Mouse (Mus musculus) intestine, postnatal 0 days (tissue): ENCODE results near the gene Cbx7. TPM values are rescaled to one million over a fixed set of nuclear protein-coding genes. Genes with fewer than 3 reads are reported as not detected.

Source experiments
- ATAC-seq: fragments of 200-750 bp; cut with Nextera tagmentation; 2 replicates; pipeline ENCODE4 v1.8.0; 2017; ENCODE audit warnings: mild to moderate bottlenecking, moderate TSS enrichment, moderate library complexity
- H3K27ac ChIP-seq: fragments of 300-500 bp; sonication (generic); 2 replicates; pipeline ENCODE4 v1.5.1; 2014; ENCODE audit warnings: mild to moderate bottlenecking, low read depth, low read length, moderate library complexity
- H3K27me3 ChIP-seq: fragments of 300-500 bp; sonication (generic); replicated peaks from 2 replicates; pipeline ENCODE4 v1.6.1; 2014; ENCODE audit warnings: low read length, mixed read lengths; ENCODE audit not compliant: control insufficient read depth, insufficient read depth
- H3K36me3 ChIP-seq: fragments of 300-500 bp; sonication (generic); 2 replicates; pipeline ENCODE4 v1.6.1; 2014; ENCODE audit warnings: mild to moderate bottlenecking, moderate library complexity; ENCODE audit not compliant: control insufficient read depth, insufficient read depth
- H3K4me1 ChIP-seq: fragments of 300-500 bp; sonication (generic); replicated peaks from 2 replicates; pipeline ENCODE4 v1.6.1; 2014; ENCODE audit warnings: antibody characterized with exemption, low read length, mixed read lengths; ENCODE audit not compliant: control insufficient read depth, insufficient read depth
- H3K4me2 ChIP-seq: fragments of 300-500 bp; sonication (generic); replicated peaks from 2 replicates; pipeline ENCODE4 v1.6.1; 2014; ENCODE audit warnings: low read depth, mild to moderate bottlenecking, moderate library complexity
- H3K4me3 ChIP-seq: fragments of 300-500 bp; sonication (generic); 2 replicates; pipeline ENCODE4 v1.5.1; 2014; ENCODE audit warnings: low read depth, low read length
- H3K9ac ChIP-seq: fragments of 300-500 bp; sonication (generic); 2 replicates; pipeline ENCODE4 v1.6.1; 2014; ENCODE audit warnings: mild to moderate bottlenecking, low read depth, low read length
- H3K9me3 ChIP-seq: fragments of 300-500 bp; sonication (generic); 2 replicates; pipeline ENCODE4 v1.6.1; 2016; ENCODE audit warnings: mixed run types; ENCODE audit not compliant: control insufficient read depth
- CTCF ChIP-seq: sonication (generic); IDR thresholded peaks from 2 replicates; pipeline ENCODE4 v1.5.1; 2016; ENCODE audit warnings: low read depth, mild to moderate bottlenecking, control low read depth, antibody characterized with exemption, moderate library complexity
- WGBS: fragments of 180-500 bp; shearing (Covaris S2); extraction: QIAGEN DNeasy Blood & Tissue Kit; methylation state at CpG from one replicate; pipeline ENCODE4 v1.1.7; 2014; 5-methylcytosine and 5-hydroxymethylcytosine counted together
- polyA plus RNA-seq: library from polyadenylated mRNA; unstranded; fragments of >200 nt; fragmentation: Nextera tagmentation; extraction: Ambion mirVana; gene quantifications from 2 replicates; pipeline ENCODE4 v1.2.1, GENCODE M21; 2015

Cbx7 gene
- polyA plus RNA-seq, 1 experiment from 2014 or later = 2.5 TPM

DNA sequence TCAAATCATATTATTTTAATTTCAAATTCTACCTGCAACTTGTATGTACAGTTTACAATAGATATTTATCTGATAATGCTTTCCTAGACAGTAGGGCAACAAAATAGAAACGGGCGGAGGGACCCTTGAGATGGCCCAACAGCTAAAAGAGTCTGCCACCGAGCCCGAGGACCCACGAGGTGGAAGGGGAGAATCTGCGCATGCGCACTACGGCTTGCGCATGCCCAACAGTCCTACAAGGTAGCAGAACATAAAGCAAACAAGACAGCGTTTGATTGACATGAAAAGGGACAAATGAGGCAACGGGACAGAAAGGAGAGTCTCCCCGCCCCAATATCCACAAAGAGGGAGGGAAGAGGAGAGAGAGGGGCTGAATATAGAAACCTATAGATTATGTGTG is 31.9 kb downstream of the Cbx7 start:
- no peak for TF ChIP-seq CTCF
- Histone ChIP-seq H3K4me2 (no peak overlapping the region), H3K4me1 (no peaks in the 10 kb centered on the region), H3K27ac (no peak overlapping the region), H3K4me3 (no peak overlapping the region), H3K36me3 (no peaks in the 10 kb centered on the region), H3K9me3 (no peaks in the 10 kb centered on the region), H3K9ac (no peak overlapping the region), H3K27me3 (peaks cover 17% of the 10 kb centered on the region; the same call in 1 of the 2 replicates)
- ATAC-seq = no peak
- 86% methylated on average over 12 of the region's 12 CpGs for WGBS

GRCm38 (mm10) chr15:79936374-79936751 is 34.6 kb downstream of the Cbx7 start:
- ATAC-seq = no peak
- no peak overlapping the region for H3K27ac ChIP-seq
- H3K36me3 ChIP-seq = no peaks in the 10 kb centered on the region
- H3K4me3 ChIP-seq = no peak overlapping the region
- H3K4me1 ChIP-seq = no peaks in the 10 kb centered on the region
- no peak overlapping the region for H3K4me2 ChIP-seq
- WGBS = 68% methylated on average over 7 of the region's 7 CpGs
- H3K9me3 ChIP-seq = no peaks in the 10 kb centered on the region
- no peak overlapping the region for H3K9ac ChIP-seq
- no peak for TF ChIP-seq CTCF
- peaks cover 32% of the 10 kb centered on the region for H3K27me3 ChIP-seq

- H3K4me1 ChIP-seq = no peaks in the 10 kb centered on the region
- H3K4me2 ChIP-seq = no peak overlapping the region
- no peak for TF ChIP-seq CTCF
- H3K9me3 ChIP-seq = no peaks in the 10 kb centered on the region
- 41% methylated on average over 9 of the region's 9 CpGs for WGBS
- no peak overlapping the region for H3K27ac ChIP-seq
- ATAC-seq = no peak
- H3K36me3 ChIP-seq = no peaks in the 10 kb centered on the region
- H3K27me3 ChIP-seq = peaks cover 32% of the 10 kb centered on the region
- H3K4me3 ChIP-seq = no peak overlapping the region
- H3K9ac ChIP-seq = no peak overlapping the region
Observed at GRCm38 (mm10) chr15:79935654-79936373, 35.1 kb downstream of the Cbx7 start.

DNA sequence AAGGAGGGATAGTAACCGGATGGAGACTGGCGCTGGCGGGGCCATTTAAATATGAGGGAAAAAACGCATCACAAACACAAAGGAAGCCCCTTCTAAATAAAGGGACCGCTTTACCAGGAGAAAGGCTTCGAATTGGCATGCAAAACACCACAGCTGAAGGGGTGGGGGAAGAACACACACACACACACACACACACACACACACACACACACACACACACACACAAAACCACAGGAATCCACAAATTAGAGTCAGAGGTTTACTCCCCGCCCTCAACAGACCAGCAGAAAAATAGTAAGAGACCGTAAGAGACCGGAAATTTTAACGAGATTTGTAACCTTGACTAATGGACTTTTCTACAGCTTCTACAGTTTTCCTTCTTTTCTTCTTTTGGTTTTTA is 36.1 kb downstream of the Cbx7 start:
- Histone ChIP-seq H3K27me3 (peaks cover 32% of the 10 kb centered on the region), H3K4me2 (no peak overlapping the region), H3K36me3 (no peaks in the 10 kb centered on the region), H3K4me3 (no peak overlapping the region), H3K4me1 (no peaks in the 10 kb centered on the region), H3K27ac (no peak overlapping the region), H3K9ac (no peak overlapping the region), H3K9me3 (no peaks in the 10 kb centered on the region)
- WGBS = 20% methylated on average over 10 of the region's 10 CpGs
- no peak for ATAC-seq
- TF ChIP-seq CTCF = no peak

DNA sequence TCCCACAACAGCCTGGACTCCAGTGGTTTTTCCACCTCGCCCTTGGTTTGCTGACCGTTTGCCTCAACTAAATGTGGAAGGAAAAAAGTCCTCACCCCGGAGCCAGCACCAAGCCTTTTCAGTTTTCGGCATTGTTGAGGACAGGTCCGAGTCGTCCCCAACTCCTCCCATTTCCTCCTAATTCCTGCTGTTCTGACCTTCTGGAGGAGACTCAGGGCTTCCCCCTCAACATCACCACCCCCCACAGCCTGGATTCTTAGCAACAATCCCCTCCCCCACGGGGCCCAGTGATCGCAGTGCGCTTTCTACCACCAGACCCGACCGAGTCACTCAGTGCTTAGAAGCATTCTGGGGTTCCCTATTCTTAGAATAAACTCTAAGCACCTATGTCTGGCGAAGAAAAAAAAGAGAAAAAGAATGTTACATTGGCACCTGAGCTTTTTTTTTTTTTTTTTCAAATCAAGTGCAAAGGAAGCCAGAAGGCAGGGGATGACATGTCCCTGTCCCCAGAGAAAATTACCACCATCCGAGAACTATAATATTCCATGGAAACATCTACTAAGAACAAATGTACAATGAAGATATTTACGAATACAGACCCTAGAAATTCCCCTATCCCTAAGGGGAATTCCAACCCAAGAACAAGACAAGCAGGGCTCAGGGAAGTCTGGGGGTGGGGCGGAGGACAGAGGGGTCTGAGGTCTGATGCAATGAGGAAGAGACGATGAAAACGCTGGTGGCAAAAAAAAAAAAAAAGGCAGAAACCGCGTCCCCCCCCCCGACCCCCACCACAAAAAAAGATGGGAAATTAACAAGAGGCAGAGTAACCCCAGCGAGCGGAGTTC is 37.0 kb downstream of the Cbx7 start:
- Histone ChIP-seq H3K9ac (no peak overlapping the region), H3K27me3 (peaks cover 32% of the 10 kb centered on the region), H3K4me3 (no peak overlapping the region), H3K4me1 (no peaks in the 10 kb centered on the region), H3K9me3 (no peaks in the 10 kb centered on the region), H3K27ac (no peak overlapping the region), H3K36me3 (no peaks in the 10 kb centered on the region), H3K4me2 (peak overlapping the region; percentile 17; the same call in 1 of the 2 replicates)
- WGBS = 8% methylated on average over 22 of the region's 22 CpGs
- ATAC-seq = no peak
- no peak for TF ChIP-seq CTCF

DNA sequence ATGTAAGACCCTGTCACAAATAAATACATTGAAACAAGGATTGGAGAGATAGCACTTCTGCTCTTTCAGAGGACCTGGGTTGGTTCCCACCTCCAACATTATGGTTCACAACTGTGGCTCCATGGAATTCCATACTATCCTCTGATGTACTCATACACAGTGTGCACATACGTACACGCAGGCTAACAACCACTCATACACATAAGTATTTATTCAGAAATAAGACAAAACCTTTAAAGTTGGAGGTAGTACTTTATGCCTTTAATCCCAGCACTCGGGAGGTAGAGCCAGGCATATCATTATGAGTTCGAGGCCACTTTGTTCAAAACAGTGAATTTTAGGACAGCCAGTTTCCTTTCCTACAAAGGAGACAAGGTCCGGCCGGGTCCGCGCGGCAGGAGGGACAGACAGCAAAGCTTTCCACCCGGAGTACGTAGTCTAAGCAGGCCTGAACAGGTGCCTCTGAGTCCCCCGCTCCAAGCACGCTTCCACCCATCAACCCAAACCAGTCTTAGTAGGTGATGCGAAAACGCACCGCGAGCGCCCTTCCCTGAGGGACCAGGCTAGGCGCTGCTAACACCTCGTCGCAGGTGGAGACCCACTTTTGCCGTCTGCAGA is 37.8 kb downstream of the Cbx7 start:
- H3K27me3 ChIP-seq = peaks cover 32% of the 10 kb centered on the region
- ATAC-seq = no peak
- 0 out of 2 replicates have a peak, but pooled peaks have one; percentile 4 for TF ChIP-seq CTCF
- H3K4me1 ChIP-seq = no peaks in the 10 kb centered on the region; the same call in 1 of the 2 replicates
- 10% methylated on average over 22 of the region's 22 CpGs for WGBS
- no peak overlapping the region for H3K27ac ChIP-seq
- no peaks in the 10 kb centered on the region for H3K36me3 ChIP-seq
- peak overlapping the region; percentile 89 for H3K4me2 ChIP-seq
- H3K9ac ChIP-seq = no peak overlapping the region
- H3K9me3 ChIP-seq = no peaks in the 10 kb centered on the region
- H3K4me3 ChIP-seq = peak overlapping the region; percentile 71
